Mouse (Mus musculus) MEL (cell line): Measurements from ENCODE around the gene Mtor. TPM values are rescaled to one million over a fixed set of nuclear protein-coding genes. Genes with fewer than 3 reads are reported as not detected.

Experiments
- DNase-seq: peaks from one replicate; pipeline ENCODE4 v3.0.0; 2011; ENCODE audit warnings: low read depth, low spot score
- H3K27ac ChIP-seq: 2 replicates; pipeline ENCODE4 v1.5.1; 2012; ENCODE audit warnings: low read depth, mild to moderate bottlenecking, control low read depth, low read length, moderate library complexity; ENCODE audit not compliant: control insufficient read depth
- H3K27me3 ChIP-seq, 2 experiments: fragments of 150-350 bp in 1 of 2; sonication (generic) in 1 of 2; 2 replicates each; pipeline ENCODE4 v1.6.1; 2012; ENCODE audit warnings: low read length in 2 of 2, mild to moderate bottlenecking in 2 of 2, improper control_type of control experiment in 1 of 2, moderate library complexity in 1 of 2; ENCODE audit not compliant: insufficient read depth in 2 of 2, control insufficient read depth in 1 of 2
- H3K36me3 ChIP-seq, 2 experiments: 2 replicates each; pipeline ENCODE4 v1.6.1; 2012 to 2014; ENCODE audit warnings: low read length in 2 of 2, improper control_type of control experiment in 1 of 2, inconsistent platforms in 1 of 2, mild to moderate bottlenecking in 1 of 2; ENCODE audit not compliant: insufficient read depth in 2 of 2, control insufficient read depth in 1 of 2
- H3K4me1 ChIP-seq, 2 experiments: fragments of 150-350 bp in 1 of 2; sonication (generic) in 1 of 2; 2 replicates each; pipeline ENCODE4 v1.6.1; 2012; ENCODE audit warnings: low read length in 2 of 2, improper control_type of control experiment in 1 of 2, mild to moderate bottlenecking in 1 of 2; ENCODE audit not compliant: insufficient read depth in 2 of 2, control insufficient read depth in 1 of 2
- H3K4me3 ChIP-seq, 2 experiments: fragments of 150-350 bp in 1 of 2; sonication (generic) in 1 of 2; 2 replicates each; pipeline ENCODE4 v1.5.1; 2012; ENCODE audit warnings: low read depth in 2 of 2, low read length in 2 of 2, mild to moderate bottlenecking in 2 of 2, moderate library complexity in 2 of 2, control low read depth in 1 of 2, improper control_type of control experiment in 1 of 2; ENCODE audit not compliant: control insufficient read depth in 1 of 2, insufficient read depth in 1 of 2
- H3K79me2 ChIP-seq: 2 replicates; pipeline ENCODE4 v1.6.1; 2012; ENCODE audit warnings: mild to moderate bottlenecking, low read length, moderate library complexity; ENCODE audit not compliant: control insufficient read depth, poor library complexity, insufficient read depth
- H3K9ac ChIP-seq: 2 replicates; pipeline ENCODE4 v1.6.1; 2012; ENCODE audit warnings: low read depth, mild to moderate bottlenecking, control low read depth, low read length, moderate library complexity; ENCODE audit not compliant: control insufficient read depth, poor library complexity, severe bottlenecking
- H3K9me3 ChIP-seq: fragments of 150-350 bp; sonication (generic); replicated peaks from 2 replicates; pipeline ENCODE4 v1.6.1; 2012; ENCODE audit warnings: mild to moderate bottlenecking, low read length, improper control_type of control experiment, moderate library complexity; ENCODE audit not compliant: insufficient read depth
- BHLHE40 ChIP-seq: IDR thresholded peaks from 2 replicates; pipeline ENCODE4 v1.6.1; 2012; ENCODE audit warnings: low read depth, mild to moderate bottlenecking, inconsistent platforms, low read length, improper control_type of control experiment, borderline replicate concordance
- CTCF ChIP-seq, 3 experiments: IDR thresholded peaks in 2 of 3; conservative IDR thresholded peaks in 1 of 3; 2 replicates each; pipeline ENCODE4 v1.5.1; 2011 to 2012; ENCODE audit warnings: low read length in 3 of 3, low read depth in 2 of 3, mild to moderate bottlenecking in 2 of 3, improper control_type of control experiment in 1 of 3, inconsistent platforms in 1 of 3, mixed read lengths in 1 of 3, moderate library complexity in 1 of 3; ENCODE audit not compliant: control insufficient read depth in 1 of 3, insufficient read depth in 1 of 3, poor library complexity in 1 of 3, severe bottlenecking in 1 of 3
- E2F4 ChIP-seq: IDR thresholded peaks from 2 replicates; pipeline ENCODE4 v1.6.1; 2011; ENCODE audit warnings: low read depth, low read length, improper control_type of control experiment, borderline replicate concordance
- ELF1 ChIP-seq: IDR thresholded peaks from 2 replicates; pipeline ENCODE4 v1.6.1; 2014; ENCODE audit warnings: low read depth, mild to moderate bottlenecking, inconsistent platforms, low read length, improper control_type of control experiment, moderate library complexity
- EP300 ChIP-seq, 2 experiments: IDR thresholded peaks; 2 replicates each; pipeline ENCODE4 v1.6.1; 2011; ENCODE audit warnings: improper control_type of control experiment in 2 of 2, low read length in 2 of 2, low read depth in 1 of 2, mild to moderate bottlenecking in 1 of 2
- GABPA ChIP-seq: IDR thresholded peaks from 2 replicates; pipeline ENCODE4 v1.6.1; 2012; ENCODE audit warnings: low read depth, mild to moderate bottlenecking, inconsistent platforms, low read length, improper control_type of control experiment, moderate library complexity
- JUND ChIP-seq: IDR thresholded peaks from 2 replicates; pipeline ENCODE4 v1.6.1; 2011; ENCODE audit warnings: low read depth, mild to moderate bottlenecking, improper control_type of control experiment, low read length
- KAT2A ChIP-seq: conservative IDR thresholded peaks from 2 replicates; pipeline ENCODE4 v1.6.1; 2012; ENCODE audit warnings: low read depth, low read length, improper control_type of control experiment, inconsistent platforms
- MAFK ChIP-seq: IDR thresholded peaks from 2 replicates; pipeline ENCODE4 v1.6.1; 2011; ENCODE audit warnings: low read depth, mild to moderate bottlenecking, low read length, improper control_type of control experiment, borderline replicate concordance
- MAZ ChIP-seq: IDR thresholded peaks from 2 replicates; pipeline ENCODE4 v1.6.1; 2012; ENCODE audit warnings: low read depth, mild to moderate bottlenecking, inconsistent platforms, low read length, improper control_type of control experiment
- MEF2A ChIP-seq: IDR thresholded peaks from 2 replicates; pipeline ENCODE4 v1.6.1; 2014; ENCODE audit warnings: low read depth, mild to moderate bottlenecking, inconsistent platforms, low read length, improper control_type of control experiment; ENCODE audit not compliant: poor library complexity, insufficient replicate concordance, severe bottlenecking; ENCODE audit errors: extremely low read depth
- MXI1 ChIP-seq: IDR thresholded peaks from 2 replicates; pipeline ENCODE4 v1.6.1; 2011; ENCODE audit warnings: mild to moderate bottlenecking, low read depth, low read length, improper control_type of control experiment
- MYB ChIP-seq: IDR thresholded peaks from 2 replicates; pipeline ENCODE4 v1.6.1; 2011; ENCODE audit warnings: mild to moderate bottlenecking, low read depth, low read length, improper control_type of control experiment
- NRF1 ChIP-seq: IDR thresholded peaks from 2 replicates; pipeline ENCODE4 v1.6.1; 2014; ENCODE audit warnings: low read depth, mild to moderate bottlenecking, inconsistent platforms, low read length, improper control_type of control experiment, moderate library complexity; ENCODE audit not compliant: poor library complexity, insufficient read depth, severe bottlenecking
- POLR2A ChIP-seq, 2 experiments: IDR thresholded peaks; 2 replicates each; pipeline ENCODE4 v1.6.1; 2011 to 2012; ENCODE audit warnings: low read length in 2 of 2, mild to moderate bottlenecking in 2 of 2, control low read depth in 1 of 2, improper control_type of control experiment in 1 of 2, low read depth in 1 of 2, moderate library complexity in 1 of 2; ENCODE audit not compliant: control insufficient read depth in 1 of 2, insufficient read depth in 1 of 2, poor library complexity in 1 of 2
- POLR2AphosphoS2 ChIP-seq: IDR thresholded peaks from 2 replicates; pipeline ENCODE4 v1.6.1; 2011; ENCODE audit warnings: low read length, improper control_type of control experiment
- POLR2AphosphoS5 ChIP-seq: IDR thresholded peaks from 2 replicates; pipeline ENCODE4 v1.6.1; 2012; ENCODE audit warnings: low read depth, borderline replicate concordance, mild to moderate bottlenecking, inconsistent platforms, low read length, moderate library complexity, mixed read lengths
- TAL1 ChIP-seq: IDR thresholded peaks from 2 replicates; pipeline ENCODE4 v1.6.1; 2012; ENCODE audit warnings: mild to moderate bottlenecking, inconsistent platforms, low read length, moderate library complexity, mixed read lengths
- TBP ChIP-seq: IDR thresholded peaks from 2 replicates; pipeline ENCODE4 v1.8.0; 2011; ENCODE audit warnings: low read depth, low read length, improper control_type of control experiment
- TCF12 ChIP-seq: IDR thresholded peaks from 2 replicates; pipeline ENCODE4 v1.6.1; 2014; ENCODE audit warnings: low read depth, mild to moderate bottlenecking, inconsistent platforms, low read length, improper control_type of control experiment, moderate library complexity
- UBTF ChIP-seq: IDR thresholded peaks from 2 replicates; pipeline ENCODE4 v1.6.1; 2012; ENCODE audit warnings: low read depth, mild to moderate bottlenecking, inconsistent platforms, low read length, improper control_type of control experiment, moderate library complexity, borderline replicate concordance; ENCODE audit not compliant: insufficient read depth
- USF2 ChIP-seq, 2 experiments: IDR thresholded peaks; 2 replicates each; pipeline ENCODE4 v1.6.1; 2011 to 2012; ENCODE audit warnings: improper control_type of control experiment in 2 of 2, low read length in 2 of 2, borderline replicate concordance in 1 of 2, inconsistent platforms in 1 of 2, low read depth in 1 of 2, mild to moderate bottlenecking in 1 of 2; ENCODE audit not compliant: insufficient read depth in 1 of 2
- ZKSCAN1 ChIP-seq: IDR thresholded peaks from 2 replicates; pipeline ENCODE4 v1.6.1; 2012; ENCODE audit warnings: low read depth, mild to moderate bottlenecking, inconsistent platforms, low read length, improper control_type of control experiment, moderate library complexity
- ZMIZ1 ChIP-seq: IDR thresholded peaks from 2 replicates; pipeline ENCODE4 v1.6.1; 2012; ENCODE audit warnings: low read depth, mild to moderate bottlenecking, inconsistent platforms, low read length, improper control_type of control experiment, moderate library complexity
- polyA plus RNA-seq, 2 experiments: library from polyadenylated mRNA; stranded (reverse) in 1 of 2; unstranded in 1 of 2; fragments of >175 nt in 1 of 2; fragments of >200 nt in 1 of 2; gene quantifications; 2 replicates each; pipeline versions ENCODE4 v1.2.1 to v1.2.4; 2012; ENCODE audit warnings: low replicate concordance in 2 of 2, low read depth in 1 of 2; ENCODE audit not compliant: insufficient read length in 2 of 2, insufficient read depth in 1 of 2, missing spikeins in 1 of 2
- total RNA-seq: library from RNA; depleted of rRNA; stranded (reverse); fragments of 300-350 nt; gene quantifications from 2 replicates; pipeline ENCODE4 v1.2.3, GENCODE M21; 2012

The Mtor gene
- total and polyA plus RNA-seq, 3 experiments, result 23.9 to 35.2 TPM; not detected in 1

GRCm38 (mm10) chr4:148464301-148464700 is 15.9 kb downstream of the Mtor start:
- Histone ChIP-seq H3K27me3 (no peaks in the 10 kb centered on the region), H3K27ac (no peak overlapping the region), H3K36me3 (no peaks in the 10 kb centered on the region; a peak in 1 of 4 replicates), H3K4me1 (no peaks in the 10 kb centered on the region), H3K9me3 (no peaks in the 10 kb centered on the region), H3K9ac (no peak overlapping the region), H3K79me2 (no peaks in the 10 kb centered on the region), H3K4me3 (no peak overlapping the region)
- DNase-seq, result no peak
- TF ChIP-seq NRF1, result no peak
- TF ChIP-seq CTCF (IDR thresholded peaks at IDR 0.05 in 2 of 3, conservative IDR thresholded peaks at IDR 0.05 in 1 of 3; ENCODE audit: control insufficient read depth in 1 of 3, insufficient read depth in 1 of 3, low read depth in 2 of 3, low read length in 3 of 3, poor library complexity in 1 of 3, severe bottlenecking in 1 of 3), result no peak
- TF ChIP-seq JUND, result no peak
- no peak for TF ChIP-seq USF2 (IDR thresholded peaks at IDR 0.05; ENCODE audit: borderline replicate concordance in 1 of 2, insufficient read depth in 1 of 2, low read depth in 1 of 2, low read length in 2 of 2)
- TF ChIP-seq TCF12, result no peak
- no peak for TF ChIP-seq TAL1
- TF ChIP-seq MEF2A, result no peak
- TF ChIP-seq MXI1, result no peak
- TF ChIP-seq EP300 (IDR thresholded peaks at IDR 0.05; ENCODE audit: low read depth in 1 of 2, low read length in 2 of 2), result no peak
- TF ChIP-seq POLR2AphosphoS2, result no peak
- no peak for TF ChIP-seq ZKSCAN1
- no peak for TF ChIP-seq GABPA
- no peak for TF ChIP-seq UBTF
- TF ChIP-seq ELF1, result no peak

- no peaks in the 10 kb centered on the region for H3K9me3 ChIP-seq
- no peak overlapping the region for H3K9ac ChIP-seq
- no peaks in the 10 kb centered on the region for H3K79me2 ChIP-seq
- no peaks in the 10 kb centered on the region; a peak in 2 of 4 replicates for H3K36me3 ChIP-seq
- no peak for DNase-seq
- no peaks in the 10 kb centered on the region for H3K4me1 ChIP-seq
- TF ChIP-seq BHLHE40, result no peak
- TF ChIP-seq MAFK, result no peak
- no peak for TF ChIP-seq USF2 (IDR thresholded peaks at IDR 0.05; ENCODE audit: borderline replicate concordance in 1 of 2, insufficient read depth in 1 of 2, low read depth in 1 of 2, low read length in 2 of 2)
- no peak for TF ChIP-seq POLR2A (IDR thresholded peaks at IDR 0.05; ENCODE audit: control insufficient read depth in 1 of 2, insufficient read depth in 1 of 2, low read depth in 1 of 2, low read length in 2 of 2, poor library complexity in 1 of 2)
- TF ChIP-seq UBTF, result no peak
- TF ChIP-seq TAL1, result no peak
- TF ChIP-seq GABPA, result no peak
- no peak for TF ChIP-seq E2F4
- no peak for TF ChIP-seq KAT2A
- TF ChIP-seq MYB, result no peak
- no peak for TF ChIP-seq ZMIZ1
- TF ChIP-seq TBP, result no peak
- TF ChIP-seq POLR2AphosphoS5, result no peak
- TF ChIP-seq MAZ, result no peak
- no peak overlapping the region for H3K4me3 ChIP-seq
- no peaks in the 10 kb centered on the region for H3K27me3 ChIP-seq
- H3K27ac ChIP-seq, result no peak overlapping the region
Observed at GRCm38 (mm10) chr4:148464869-148465268, 16.5 kb downstream of the Mtor start.
